Comparison of ENCODE assay signal across 7 mouse cellular contexts in the genomic region with DNA sequence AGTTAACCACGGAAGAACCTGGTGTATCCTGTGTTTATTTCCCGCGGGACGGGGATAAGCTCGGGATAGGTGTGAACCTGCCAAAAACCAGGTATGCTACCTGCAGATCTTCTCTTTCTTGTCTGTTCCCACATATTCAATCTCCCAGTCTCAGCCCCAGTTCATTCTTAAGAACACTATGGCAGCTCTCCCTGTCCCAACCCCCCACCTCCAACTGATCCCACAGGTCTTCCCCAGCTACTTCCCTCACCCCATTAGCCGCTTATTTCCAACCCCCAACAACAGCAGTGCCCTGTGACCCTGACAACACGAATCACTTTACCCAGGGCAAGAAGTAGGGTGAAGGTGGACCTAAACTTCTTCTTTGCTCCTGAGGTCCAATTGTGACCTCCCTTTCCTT. TPM values are rescaled to one million over a fixed set of nuclear protein-coding genes. Genes with fewer than 3 reads are reported as not detected.
DNase-seq lines count a peak whose midpoint lies in the region; ATAC-seq and TF ChIP-seq lines count a peak whose summit lies in the region.

No protein-coding gene starts in this region.

- no peak overlapping the region for H3K9ac ChIP-seq in forebrain, embryonic 14.5 days (ENCODE audit: low read length)
- 0 out of 2 replicates have a peak overlapping the region, but pooled peaks have one; percentile 25 for H3K9ac ChIP-seq in liver, embryonic 12.5 days
- H3K9ac ChIP-seq in stomach, postnatal 0 days (ENCODE audit: low read length) = no peak overlapping the region

- peak; percentile 10 for DNase-seq in thymus, postnatal 14 days
- no peak for DNase-seq in thymus, postnatal 36 days
- no peak for DNase-seq in forebrain, embryonic 14.5 days (ENCODE audit: low spot score)
- DNase-seq in stomach, postnatal 0 days (ENCODE audit: low spot score) = no peak
- no peak for DNase-seq in cerebellum, adult 2 months
- no peak for DNase-seq in cerebellum, postnatal 4 days (ENCODE audit: low spot score in 2 of 2)

- peak; percentile 40; the same call in 1 of the 2 replicates for ATAC-seq in forebrain, embryonic 14.5 days
- no peak for ATAC-seq in liver, embryonic 12.5 days
- ATAC-seq in stomach, postnatal 0 days (ENCODE audit: low FRiP score, low TSS enrichment) = no peak

- TF ChIP-seq CTCF in stomach, postnatal 0 days (IDR thresholded peaks at IDR 0.05; ENCODE audit: low read depth) = no peak
- no peak for TF ChIP-seq CTCF in cerebellum, adult 2 months (IDR thresholded peaks at IDR 0.05; ENCODE audit: borderline replicate concordance, insufficient read depth, low read depth, low read length)

- H3K27me3 ChIP-seq in forebrain, embryonic 14.5 days (replicated peaks; ENCODE audit: control insufficient read depth, insufficient read depth, low read length) = no peaks in the 10 kb centered on the region
- H3K27me3 ChIP-seq in liver, embryonic 12.5 days (replicated peaks) = no peaks in the 10 kb centered on the region
- no peaks in the 10 kb centered on the region for H3K27me3 ChIP-seq in stomach, postnatal 0 days (ENCODE audit: control insufficient read depth, insufficient read depth, low read length)
- H3K27me3 ChIP-seq in cerebellum, adult 2 months (ENCODE audit: control insufficient read depth, insufficient read depth, low read length) = no peaks in the 10 kb centered on the region

- no peaks in the 10 kb centered on the region for H3K36me3 ChIP-seq in forebrain, embryonic 14.5 days (ENCODE audit: control insufficient read depth, insufficient read depth, low read length)
- 0 out of 2 replicates have a peak, but pooled peaks cover 4% of the 10 kb centered on the region for H3K36me3 ChIP-seq in liver, embryonic 12.5 days
- no peaks in the 10 kb centered on the region for H3K36me3 ChIP-seq in stomach, postnatal 0 days (ENCODE audit: control insufficient read depth, insufficient read depth, low read length)

- no peak for TF ChIP-seq EP300 in stomach, postnatal 0 days (optimal IDR thresholded peaks at IDR 0.05)

- no peaks in the 10 kb centered on the region for H3K4me1 ChIP-seq in forebrain, embryonic 14.5 days (ENCODE audit: control insufficient read depth, insufficient read depth, low read length)
- H3K4me1 ChIP-seq in liver, embryonic 12.5 days = peaks cover 6% of the 10 kb centered on the region
- no peaks in the 10 kb centered on the region for H3K4me1 ChIP-seq in stomach, postnatal 0 days (replicated peaks; ENCODE audit: control insufficient read depth, insufficient read depth)
- H3K4me1 ChIP-seq in cerebellum, adult 2 months (ENCODE audit: control insufficient read depth, insufficient read depth, low read length) = no peaks in the 10 kb centered on the region

- no peak overlapping the region for H3K27ac ChIP-seq in forebrain, embryonic 14.5 days (ENCODE audit: low read depth, low read length)
- no peak overlapping the region for H3K27ac ChIP-seq in liver, embryonic 12.5 days
- no peak overlapping the region for H3K27ac ChIP-seq in stomach, postnatal 0 days (replicated peaks)
- no peak overlapping the region for H3K27ac ChIP-seq in cerebellum, adult 2 months (ENCODE audit: insufficient read depth, low read length)

- peak overlapping the region; percentile 39 for H3K4me2 ChIP-seq in forebrain, embryonic 14.5 days (ENCODE audit: low read length)
- H3K4me2 ChIP-seq in liver, embryonic 12.5 days = peak overlapping the region; percentile 63
- peak overlapping the region; percentile 34 for H3K4me2 ChIP-seq in stomach, postnatal 0 days (replicated peaks; ENCODE audit: low read depth)

- no peaks in the 10 kb centered on the region for H3K9me3 ChIP-seq in forebrain, embryonic 14.5 days (replicated peaks; ENCODE audit: control insufficient read depth, low read length)
- H3K9me3 ChIP-seq in liver, embryonic 12.5 days (replicated peaks) = no peaks in the 10 kb centered on the region
- no peaks in the 10 kb centered on the region for H3K9me3 ChIP-seq in stomach, postnatal 0 days (ENCODE audit: control insufficient read depth, low read length)

- WGBS in forebrain, embryonic 14.5 days = 15% methylated on average over 7 of the region's 7 CpGs
- WGBS in liver, embryonic 12.5 days (ENCODE audit: insufficient replicate concordance) = 8% methylated on average over 7 of the region's 7 CpGs
- WGBS in stomach, postnatal 0 days = 8% methylated on average over 7 of the region's 7 CpGs
- WGBS in cerebellum, adult 2 months = 9% methylated on average over 7 of the region's 7 CpGs

- TF ChIP-seq POLR2A in cerebellum, adult 2 months (IDR thresholded peaks at IDR 0.05; ENCODE audit: borderline replicate concordance, insufficient read depth, low read length) = no peak

- H3K4me3 ChIP-seq in forebrain, embryonic 14.5 days (ENCODE audit: low read depth, low read length) = no peak overlapping the region
- peak overlapping the region; percentile 28 for H3K4me3 ChIP-seq in liver, embryonic 12.5 days
- no peak overlapping the region for H3K4me3 ChIP-seq in stomach, postnatal 0 days (ENCODE audit: low read depth, low read length)
- H3K4me3 ChIP-seq in cerebellum, adult 2 months (replicated peaks; ENCODE audit: insufficient read depth, low read depth, low read length) = no peak overlapping the region

RNA-seq across cellular contexts. Expression of a gene that starts 3.0 kb away (rescaled TPM):
- polyA plus RNA-seq in forebrain, embryonic 14.5 days (2014; fragmentation: Nextera tagmentation; extraction: Ambion mirVana) = 1.0 and 1.6 TPM in 2 replicates
- polyA plus RNA-seq in liver, embryonic 12.5 days (2016; fragmentation: Nextera tagmentation; extraction: Ambion mirVana) = 1.6 and 2.9 TPM in 2 replicates
- polyA plus RNA-seq in stomach, postnatal 0 days (2015; fragmentation: Nextera tagmentation; extraction: Ambion mirVana) = 0.56 and 0.59 TPM in 2 replicates
- polyA plus RNA-seq in cerebellum, adult 2 months (2012; rRNA removed) = 0.10 and 0.21 TPM in 2 replicates
